Mouse (Mus musculus) yolk sac, embryonic 10.5 days (tissue): ENCODE data around the gene Hfe2.
"Not testable (repeated sequence)": the region's sequence is repeated elsewhere in the genome, so short reads cannot be mapped to it uniquely, and the experiment has no call there.

Source experiments
- DNase-seq: peaks from one replicate; pipeline ENCODE4 v3.0.0-alpha.2; 2017; ENCODE audit warnings: low spot score

Gene Hfe2

GRCm38 (mm10) chr3:96496216-96496615, 28.8 kb upstream of the Hfe2 start:
- no peak for DNase-seq

GRCm38 (mm10) chr3:96496620-96497275, 28.2 kb upstream of the Hfe2 start:
- peak; percentile 21 for DNase-seq

GRCm38 (mm10) chr3:96497451-96498028, 27.4 kb upstream of the Hfe2 start:
- DNase-seq: peak; percentile 85

- no peak for DNase-seq
Observed at GRCm38 (mm10) chr3:96498476-96499245, 26.3 kb upstream of the Hfe2 start.

- peak; percentile 90 for DNase-seq
Observed at GRCm38 (mm10) chr3:96499481-96500288, 25.3 kb upstream of the Hfe2 start.

- peak; percentile 95 for DNase-seq
Observed at GRCm38 (mm10) chr3:96500289-96500621, 24.7 kb upstream of the Hfe2 start.

- DNase-seq: peak; percentile 87
Observed at GRCm38 (mm10) chr3:96500691-96501265, 24.2 kb upstream of the Hfe2 start.

GRCm38 (mm10) chr3:96501391-96502115, 23.4 kb upstream of the Hfe2 start:
- peak; percentile 88 for DNase-seq

GRCm38 (mm10) chr3:96502181-96503082, 22.5 kb upstream of the Hfe2 start:
- no peak for DNase-seq

- DNase-seq: peak; percentile 80
Observed at GRCm38 (mm10) chr3:96503083-96503450, 21.9 kb upstream of the Hfe2 start.

- DNase-seq: no peak
Observed at GRCm38 (mm10) chr3:96503946-96504345, 21.0 kb upstream of the Hfe2 start.

- no peak for DNase-seq
Observed at GRCm38 (mm10) chr3:96504931-96505330, 20.0 kb upstream of the Hfe2 start.

GRCm38 (mm10) chr3:96506396-96507047, 18.4 kb upstream of the Hfe2 start:
- DNase-seq: no peak

GRCm38 (mm10) chr3:96507966-96508365, 17.0 kb upstream of the Hfe2 start:
- not testable (repeated sequence) for DNase-seq

- DNase-seq: no peak
Observed at GRCm38 (mm10) chr3:96520171-96520570, 4.8 kb upstream of the Hfe2 start.

- DNase-seq: no peak
Observed at GRCm38 (mm10) chr3:96522149-96522548, 2.8 kb upstream of the Hfe2 start.

- DNase-seq: no peak
Observed at GRCm38 (mm10) chr3:96524028-96524810, 753 bp upstream of the Hfe2 start.

GRCm38 (mm10) chr3:96526013-96526762, 1.2 kb downstream of the Hfe2 start:
- DNase-seq: no peak
